Mouse (Mus musculus): ENCODE measurements around the gene Pik3c2a.

GRCm38 (mm10) chr7:116441346-116441745 lies 1.9 kb downstream of the Pik3c2a start:
- no peak for TF ChIP-seq CTCF (IDR thresholded peaks at IDR 0.05; ENCODE audit: low read depth)
- no peak for TF ChIP-seq EP300 (IDR thresholded peaks at IDR 0.05; ENCODE audit: low read depth)

Measured in liver, postnatal 0 days (tissue).